Mouse (Mus musculus) liver, adult (tissue): ENCODE data around the gene Ric8b.

ENCODE experiments used
- GATA4 ChIP-seq: IDR thresholded peaks from 2 replicates; pipeline ENCODE4 v1.6.1; 2014; ENCODE audit warnings: mild to moderate bottlenecking, low read length; ENCODE audit not compliant: insufficient replicate concordance

Gene Ric8b

GRCm38 (mm10) chr10:84902213-84902612 is 15.2 kb upstream of the Ric8b start:
- no peak for TF ChIP-seq GATA4

GRCm38 (mm10) chr10:84903307-84903706 is 14.1 kb upstream of the Ric8b start:
- TF ChIP-seq GATA4, result no peak

GRCm38 (mm10) chr10:84903742-84904141 is 13.7 kb upstream of the Ric8b start:
- no peak for TF ChIP-seq GATA4

- no peak for TF ChIP-seq GATA4
These were observed 10.5 kb upstream of the Ric8b start for GRCm38 (mm10) chr10:84906895-84907294.

GRCm38 (mm10) chr10:84908006-84908405 is 9.4 kb upstream of the Ric8b start:
- no peak for TF ChIP-seq GATA4

GRCm38 (mm10) chr10:84908471-84908870 is 8.9 kb upstream of the Ric8b start:
- TF ChIP-seq GATA4, result no peak

- no peak for TF ChIP-seq GATA4
These were observed 8.2 kb upstream of the Ric8b start for GRCm38 (mm10) chr10:84909021-84909801.

GRCm38 (mm10) chr10:84910194-84910593 is 7.2 kb upstream of the Ric8b start:
- TF ChIP-seq GATA4, result no peak

GRCm38 (mm10) chr10:84910758-84911384 is 6.5 kb upstream of the Ric8b start:
- no peak for TF ChIP-seq GATA4

GRCm38 (mm10) chr10:84913148-84913547 is 4.3 kb upstream of the Ric8b start:
- TF ChIP-seq GATA4, result no peak

- TF ChIP-seq GATA4, result no peak
These were observed 1.9 kb upstream of the Ric8b start for GRCm38 (mm10) chr10:84915476-84915875.

- no peak for TF ChIP-seq GATA4
These were observed 297 bp downstream of the Ric8b start for GRCm38 (mm10) chr10:84917731-84918095.

- no peak for TF ChIP-seq GATA4
These were observed 8.9 kb downstream of the Ric8b start for GRCm38 (mm10) chr10:84926336-84926735.

GRCm38 (mm10) chr10:84926885-84927284 is 9.5 kb downstream of the Ric8b start:
- no peak for TF ChIP-seq GATA4

- TF ChIP-seq GATA4, result no peak
These were observed 11.0 kb downstream of the Ric8b start for GRCm38 (mm10) chr10:84928465-84928864.

- no peak for TF ChIP-seq GATA4
These were observed 18.3 kb downstream of the Ric8b start for GRCm38 (mm10) chr10:84935553-84936209.
